Comparison of ENCODE assay signal across 16 mouse cellular contexts in the genomic region with DNA sequence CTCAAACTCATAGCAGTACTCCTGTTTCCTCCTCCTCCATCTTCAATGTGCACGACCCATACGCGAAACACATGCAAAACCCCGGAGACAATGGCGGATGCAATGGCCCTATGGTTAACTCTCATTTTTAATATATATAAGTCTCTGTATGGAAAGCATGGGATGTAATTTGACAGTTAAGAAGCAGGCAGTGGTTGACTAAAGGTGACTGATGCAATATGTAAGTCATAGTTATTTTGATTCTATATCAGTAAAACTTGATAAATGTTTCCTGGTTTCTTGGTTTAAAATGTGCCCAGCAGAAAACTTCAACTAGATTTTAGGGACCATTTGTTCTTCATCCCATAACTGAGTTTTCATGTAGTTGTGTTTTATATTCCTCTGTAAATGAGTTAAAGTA.
"Had no signal": no experiment of that assay in that cellular context is flagged by ENCODE, and none has a peak within 500 bp of the region (broad histone marks: within the 10 kb centered on the region; RNA-seq: fewer than 3 reads in every experiment).

No protein-coding gene starts in this region.

- H3K4me3 ChIP-seq: neural tube, embryonic 13.5 days; neural tube, embryonic 15.5 days; stomach, embryonic 15.5 days had no signal

- H3K36me3 ChIP-seq: neural tube, embryonic 13.5 days; neural tube, embryonic 15.5 days; stomach, embryonic 15.5 days had no signal

- H3K4me1 ChIP-seq: stomach, embryonic 15.5 days had no signal

- H3K9ac ChIP-seq: neural tube, embryonic 13.5 days; neural tube, embryonic 15.5 days; stomach, embryonic 15.5 days had no signal

- H3K27ac ChIP-seq: neural tube, embryonic 13.5 days; neural tube, embryonic 15.5 days; stomach, embryonic 15.5 days; stomach, postnatal 0 days had no signal

- H3K27me3 ChIP-seq: stomach, embryonic 15.5 days had no signal

- DNase-seq: retina, postnatal 1 day; right cerebral cortex, adult 18-20 months; right cerebral cortex, postnatal 14 days; right cerebral cortex, postnatal 25 days; right cerebral cortex, postnatal 4 days; spleen, adult 18-20 months; thymus, adult 18-20 months; thymus, adult 2 months; thymus, postnatal 14 days; thymus, postnatal 25 days; thymus, postnatal 36 days; thymus, postnatal 4 days had no signal

- H3K9me3 ChIP-seq: neural tube, embryonic 13.5 days; neural tube, embryonic 15.5 days; stomach, embryonic 15.5 days had no signal
